Mouse (Mus musculus) spleen, postnatal 10 days (tissue): Measurements from ENCODE around the gene Gata3.

ENCODE experiments used
- DNase-seq, 2 experiments: peaks; one replicate each; pipeline ENCODE4 v3.0.0; 2021 to 2022; ENCODE audit warnings: low spot score in 2 of 2

The Gata3 gene

GRCm38 (mm10) chr2:9889651-9890183 lies at the start of gene Gata3:
TSS of gene Gata3 (minus strand) at chr2:9890034.
- DNase-seq, result no peak

GRCm38 (mm10) chr2:9939250-9939649 lies 49.4 kb upstream of the Gata3 start:
- no peak for DNase-seq

- DNase-seq, result no peak
Observed at GRCm38 (mm10) chr2:9935965-9936364, 46.1 kb upstream of the Gata3 start.

- DNase-seq, result no peak
Observed at GRCm38 (mm10) chr2:9926905-9927283, 37.1 kb upstream of the Gata3 start.

GRCm38 (mm10) chr2:9926194-9926904 lies 36.5 kb upstream of the Gata3 start:
- no peak for DNase-seq

- no peak for DNase-seq
Observed at GRCm38 (mm10) chr2:9918691-9919471, 29.0 kb upstream of the Gata3 start.

- DNase-seq, result no peak
Observed at GRCm38 (mm10) chr2:9917602-9918001, 27.8 kb upstream of the Gata3 start.

- no peak for DNase-seq
Observed at GRCm38 (mm10) chr2:9905995-9906394, 16.2 kb upstream of the Gata3 start.

- DNase-seq, result no peak
Observed at GRCm38 (mm10) chr2:9903854-9904560, 14.2 kb upstream of the Gata3 start.

- DNase-seq, result no peak
Observed at GRCm38 (mm10) chr2:9897846-9898245, 8.0 kb upstream of the Gata3 start.

GRCm38 (mm10) chr2:9896097-9896770 lies 6.4 kb upstream of the Gata3 start:
- no peak for DNase-seq

GRCm38 (mm10) chr2:9894836-9895593 lies 5.2 kb upstream of the Gata3 start:
- DNase-seq, result no peak

GRCm38 (mm10) chr2:9893272-9893953 lies 3.6 kb upstream of the Gata3 start:
- DNase-seq, result no peak

GRCm38 (mm10) chr2:9892541-9892940 lies 2.7 kb upstream of the Gata3 start:
- no peak for DNase-seq

- no peak for DNase-seq
Observed at GRCm38 (mm10) chr2:9890906-9891305, 1.1 kb upstream of the Gata3 start.

- DNase-seq, result no peak
Observed at GRCm38 (mm10) chr2:9890251-9890650, 417 bp upstream of the Gata3 start.

GRCm38 (mm10) chr2:9888913-9889650 lies 752 bp downstream of the Gata3 start, which contains the start of gene 9230102O04Rik:
TSS of gene 9230102O04Rik (minus strand) at chr2:9889540.
- no peak for DNase-seq

- DNase-seq, result no peak
Observed at GRCm38 (mm10) chr2:9887636-9888035, 2.2 kb downstream of the Gata3 start.

- DNase-seq, result no peak
Observed at GRCm38 (mm10) chr2:9886921-9887610, 2.8 kb downstream of the Gata3 start.
